Mouse (Mus musculus) G1E (cell line): ENCODE results near the gene Ulk4.

Experiments used
- CTCF ChIP-seq: IDR thresholded peaks from 2 replicates; pipeline ENCODE4 v1.5.1; 2012; ENCODE audit warnings: low read depth, low read length, inconsistent platforms, mixed read lengths
- GATA2 ChIP-seq: IDR thresholded peaks from 2 replicates; pipeline ENCODE4 v1.6.1; 2012; ENCODE audit warnings: low read depth, low read length, inconsistent platforms, borderline replicate concordance
- POLR2AphosphoS5 ChIP-seq: IDR thresholded peaks from 2 replicates; pipeline ENCODE4 v1.6.1; 2012; ENCODE audit warnings: low read depth, low read length, inconsistent platforms; ENCODE audit not compliant: insufficient replicate concordance
- TAL1 ChIP-seq: conservative IDR thresholded peaks from 2 replicates; pipeline ENCODE4 v1.6.1; 2012; ENCODE audit warnings: low read depth, low read length, inconsistent platforms, mixed read lengths

DNA sequence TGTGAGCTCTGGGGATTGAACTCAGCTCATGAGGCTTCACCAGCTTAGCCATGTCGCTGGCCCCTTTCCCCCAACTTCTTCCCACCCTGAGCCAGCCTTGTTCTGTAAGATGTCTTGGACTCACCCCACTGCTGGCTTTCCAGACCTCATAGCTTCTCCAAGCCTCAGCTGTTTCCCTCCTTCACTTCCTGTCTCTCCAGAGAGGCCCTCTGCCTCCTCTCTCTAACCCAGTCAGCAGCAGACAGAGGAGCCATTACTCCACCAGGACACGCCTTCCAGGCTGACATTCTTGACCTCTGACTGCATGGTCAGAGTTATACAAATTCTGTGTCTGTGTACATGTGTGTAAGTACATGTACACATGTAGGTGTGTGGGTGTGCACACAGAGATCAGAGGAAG, 43.4 kb upstream of the Ulk4 start:
- TF ChIP-seq TAL1 = no peak
- TF ChIP-seq CTCF = no peak
- no peak for TF ChIP-seq POLR2AphosphoS5
- no peak for TF ChIP-seq GATA2
